Mouse (Mus musculus) midbrain, embryonic 11.5 days (tissue): ENCODE data around the gene Rd3l. TPM values are rescaled to one million over a fixed set of nuclear protein-coding genes. Genes with fewer than 3 reads are reported as not detected.

ENCODE experiments used
- ATAC-seq: fragments of 200-750 bp; cut with Nextera tagmentation; 2 replicates; pipeline ENCODE4 v1.8.0; 2017; ENCODE audit warnings: moderate TSS enrichment, moderate library complexity; ENCODE audit not compliant: low FRiP score
- DNase-seq: peaks from one replicate; pipeline ENCODE4 v3.0.0; 2015; ENCODE audit warnings: low spot score; ENCODE audit errors: missing footprints
- H3K27ac ChIP-seq: fragments of 300-500 bp; sonication (generic); 2 replicates; pipeline ENCODE4 v1.5.1; 2014; ENCODE audit warnings: low read depth, low read length
- H3K27me3 ChIP-seq: fragments of 300-500 bp; sonication (generic); 2 replicates; pipeline ENCODE4 v1.6.1; 2014; ENCODE audit warnings: mild to moderate bottlenecking, low read length, moderate library complexity, mixed read lengths; ENCODE audit not compliant: control insufficient read depth, insufficient read depth
- H3K36me3 ChIP-seq: fragments of 300-500 bp; sonication (generic); 2 replicates; pipeline ENCODE4 v1.6.1; 2014; ENCODE audit warnings: mild to moderate bottlenecking, low read length, moderate library complexity, mixed read lengths; ENCODE audit not compliant: control insufficient read depth, insufficient read depth
- H3K4me1 ChIP-seq: fragments of 300-500 bp; sonication (generic); 2 replicates; pipeline ENCODE4 v1.6.1; 2014; ENCODE audit warnings: low read length; ENCODE audit not compliant: control insufficient read depth, insufficient read depth
- H3K4me2 ChIP-seq: fragments of 300-500 bp; sonication (generic); 2 replicates; pipeline ENCODE4 v1.6.1; 2014; ENCODE audit warnings: mild to moderate bottlenecking, moderate library complexity
- H3K4me3 ChIP-seq: fragments of 300-500 bp; sonication (generic); 2 replicates; pipeline ENCODE4 v1.5.1; 2014; ENCODE audit warnings: low read depth, low read length
- H3K9ac ChIP-seq: fragments of 300-500 bp; sonication (generic); 2 replicates; pipeline ENCODE4 v1.6.1; 2014; ENCODE audit warnings: low read length
- H3K9me3 ChIP-seq: fragments of 300-500 bp; sonication (generic); 2 replicates; pipeline ENCODE4 v1.6.1; 2016; ENCODE audit warnings: low read length; ENCODE audit not compliant: control insufficient read depth
- whole genome bisulfite sequencing: fragments of 180-500 bp; shearing (Covaris S2); extraction: QIAGEN DNeasy Blood & Tissue Kit; methylation state at CpG from one replicate; pipeline ENCODE4 v1.1.7; 2014; 5-methylcytosine and 5-hydroxymethylcytosine counted together
- polyA plus RNA-seq: library from polyadenylated mRNA; unstranded; fragments of >200 nt; fragmentation: Nextera tagmentation; extraction: Ambion mirVana; gene quantifications from 2 replicates; pipeline ENCODE4 v1.2.1, GENCODE M21; 2014

Gene Rd3l
- polyA plus RNA-seq, 1 experiment from 2014 or later: not detected

- WGBS: 50% methylated on average over 24 of the region's 24 CpGs
These were observed 44.2 kb downstream of the Rd3l start for GRCm38 (mm10) chr12:111936706-111937550.

GRCm38 (mm10) chr12:111933971-111934370 is 47.1 kb downstream of the Rd3l start:
- Histone ChIP-seq H3K4me1 (no peaks in the 10 kb centered on the region), H3K36me3 (no peaks in the 10 kb centered on the region), H3K27me3 (no peaks in the 10 kb centered on the region), H3K27ac (no peak overlapping the region), H3K4me2 (no peak overlapping the region), H3K9ac (no peak overlapping the region), H3K9me3 (no peaks in the 10 kb centered on the region), H3K4me3 (no peak overlapping the region)
- WGBS: 87% methylated on average over 2 of the region's 2 CpGs
- DNase-seq: peak; percentile 79
- no peak for ATAC-seq

More at GRCm38 (mm10) chr12:111936706-111937550, 44.2 kb downstream of the Rd3l start:
- Histone ChIP-seq H3K9ac (no peak overlapping the region), H3K27ac (no peak overlapping the region), H3K4me2 (no peak overlapping the region), H3K36me3 (no peaks in the 10 kb centered on the region), H3K9me3 (no peaks in the 10 kb centered on the region), H3K4me3 (no peak overlapping the region), H3K4me1 (no peaks in the 10 kb centered on the region), H3K27me3 (no peaks in the 10 kb centered on the region)
- DNase-seq (peak; percentile 66), ATAC-seq (no peak)

GRCm38 (mm10) chr12:111933032-111933704 is 47.9 kb downstream of the Rd3l start:
- Histone ChIP-seq H3K4me3 (no peak overlapping the region), H3K9ac (no peak overlapping the region), H3K4me1 (no peaks in the 10 kb centered on the region), H3K9me3 (no peaks in the 10 kb centered on the region), H3K36me3 (no peaks in the 10 kb centered on the region), H3K27me3 (no peaks in the 10 kb centered on the region), H3K27ac (no peak overlapping the region), H3K4me2 (no peak overlapping the region)
- peak; percentile 51 for DNase-seq
- WGBS: 70% methylated on average over 11 of the region's 11 CpGs
- ATAC-seq: no peak

DNA sequence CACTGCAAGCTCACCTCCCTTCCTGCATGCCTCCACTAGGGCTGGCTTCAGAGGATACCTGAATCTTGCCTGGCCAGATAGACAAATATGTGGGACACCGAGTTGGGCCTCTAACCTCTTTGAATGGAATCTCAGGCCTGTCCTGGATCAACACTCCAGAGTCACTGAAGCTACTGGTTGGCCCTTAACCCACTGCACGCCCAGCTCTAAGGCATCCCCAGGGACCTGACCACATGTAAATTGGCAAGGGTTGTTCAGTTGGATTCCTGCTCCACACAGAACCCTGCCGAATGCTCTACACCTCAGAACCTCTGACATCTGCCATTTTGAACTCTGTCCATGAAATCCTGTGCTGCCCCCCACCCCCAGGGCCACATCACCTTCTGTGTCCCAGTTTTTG is 48.6 kb downstream of the Rd3l start:
- ATAC-seq (no peak), DNase-seq (peak; percentile 79)
- H3K9ac ChIP-seq: no peak overlapping the region
- no peak overlapping the region for H3K4me2 ChIP-seq
- H3K36me3 ChIP-seq: no peaks in the 10 kb centered on the region
- WGBS: 66% methylated on average over 3 of the region's 3 CpGs
- H3K27me3 ChIP-seq: no peaks in the 10 kb centered on the region
- no peaks in the 10 kb centered on the region for H3K4me1 ChIP-seq
- H3K9me3 ChIP-seq: no peaks in the 10 kb centered on the region
- H3K27ac ChIP-seq: no peak overlapping the region
- H3K4me3 ChIP-seq: no peak overlapping the region

- no peak overlapping the region for H3K27ac ChIP-seq
- DNase-seq (peak; percentile 10), ATAC-seq (no peak)
- no peak overlapping the region for H3K4me2 ChIP-seq
- H3K9me3 ChIP-seq: no peaks in the 10 kb centered on the region
- H3K9ac ChIP-seq: no peak overlapping the region
- WGBS: 83% methylated on average over 9 of the region's 9 CpGs
- no peaks in the 10 kb centered on the region for H3K36me3 ChIP-seq
- no peaks in the 10 kb centered on the region for H3K4me1 ChIP-seq
- H3K27me3 ChIP-seq: no peaks in the 10 kb centered on the region
- H3K4me3 ChIP-seq: no peak overlapping the region
These were observed 49.6 kb downstream of the Rd3l start for GRCm38 (mm10) chr12:111931411-111932025.

Other genes starting within 250 kb of the Rd3l start
- gene Klc1, start 222.5 kb downstream of the Rd3l start, polyA plus RNA-seq: 282 and 288 TPM in 2 replicates
- 11.1 and 12.6 TPM in 2 replicates for gene Xrcc3, start 167.4 kb downstream of the Rd3l start, polyA plus RNA-seq
- gene Zfyve21, start 167.1 kb downstream of the Rd3l start, polyA plus RNA-seq: 63.7 and 64.1 TPM in 2 replicates
- 4.9 and 6.3 TPM in 2 replicates for gene Ppp1r13b, start 73.2 kb downstream of the Rd3l start, polyA plus RNA-seq
- gene Atp5mpl, start 14.3 kb downstream of the Rd3l start, polyA plus RNA-seq: 565 and 627 TPM in 2 replicates
- gene Tdrd9, start 9.8 kb downstream of the Rd3l start, polyA plus RNA-seq: 0.87 and 1.4 TPM in 2 replicates
- gene Aspg, start 125.4 kb upstream of the Rd3l start, polyA plus RNA-seq: 0.25 TPM in 1 of 2 replicates, not detected in the other
- gene Kif26a, start 164.9 kb upstream of the Rd3l start, polyA plus RNA-seq: 2.6 and 3.5 TPM in 2 replicates